Mouse (Mus musculus): Measurements from ENCODE around the gene 9030612E09Rik.

- TF ChIP-seq POLR2A (IDR thresholded peaks at IDR 0.05; ENCODE audit: low read depth, low read length) (no peak), CTCF (IDR thresholded peaks at IDR 0.05; ENCODE audit: extremely low read depth, insufficient read depth, insufficient read length, insufficient replicate concordance) (no peak)
These were observed 31.3 kb upstream of the 9030612E09Rik start for GRCm38 (mm10) chr10:43143173-43143572.

Data from spleen, adult 2 months (tissue).